In the genomic region with DNA sequence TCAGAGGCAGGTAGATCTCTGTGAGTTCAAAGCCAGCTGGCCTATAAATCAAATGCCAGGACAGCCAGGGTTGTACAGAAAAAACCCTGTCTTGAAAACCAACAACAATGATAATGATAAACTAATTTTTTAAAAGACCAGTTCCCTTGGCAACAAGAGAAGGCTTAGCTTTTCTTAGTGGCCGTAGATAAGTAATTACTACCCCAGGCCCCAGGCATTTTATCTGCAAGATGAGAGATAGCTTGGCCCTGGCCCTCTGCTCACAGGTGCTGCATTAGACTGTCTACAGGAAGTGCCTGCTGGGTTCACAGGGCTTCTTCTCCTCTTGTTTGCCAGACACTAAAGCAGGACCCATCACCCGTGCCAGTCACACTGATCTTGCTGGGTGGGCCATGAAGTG, we compare ENCODE assay signal across 1 mouse cellular context.
TF ChIP-seq lines count a peak whose summit lies in the region.

No protein-coding gene starts in this region.

TF ChIP-seq in MEL, 35 proteins besides CTCF, POLR2A, EP300 and RAD21:
- TF ChIP-seq MXI1 (IDR thresholded peaks at IDR 0.05; ENCODE audit: low read depth, low read length) (peak; percentile 38; the same call in 1 of the 2 replicates), ELF1 (IDR thresholded peaks at IDR 0.05; ENCODE audit: low read depth, low read length) (peak; percentile 54), CHD1 (IDR thresholded peaks at IDR 0.05; ENCODE audit: low read depth, low read length) (no peak), HCFC1 (IDR thresholded peaks at IDR 0.05; ENCODE audit: low read depth, low read length) (no peak), ETS1 (IDR thresholded peaks at IDR 0.05; ENCODE audit: low read depth, low read length) (peak; percentile 63; the same call in 1 of the 2 replicates), SIN3A (IDR thresholded peaks at IDR 0.05; ENCODE audit: low read length) (peak; percentile 63; the same call in 1 of the 2 replicates), USF2 (IDR thresholded peaks at IDR 0.05; ENCODE audit: borderline replicate concordance in 1 of 2, insufficient read depth in 1 of 2, low read depth in 1 of 2, low read length in 2 of 2) (no peak), GATA1 (IDR thresholded peaks at IDR 0.05; ENCODE audit: low read depth, low read length) (peak; percentile 77), TCF12 (IDR thresholded peaks at IDR 0.05; ENCODE audit: low read depth, low read length) (peak; percentile 66; the same call in 1 of the 2 replicates)
